Mouse (Mus musculus): ENCODE measurements around the gene Nt5dc1.

The Nt5dc1 gene

GRCm38 (mm10) chr10:34280591-34281175, 137.7 kb downstream of the Nt5dc1 start:
- TF ChIP-seq GATA4 (IDR thresholded peaks at IDR 0.05; ENCODE audit: insufficient replicate concordance, low read length): no peak

GRCm38 (mm10) chr10:34271681-34272080, 146.7 kb downstream of the Nt5dc1 start:
- no peak for TF ChIP-seq GATA4 (IDR thresholded peaks at IDR 0.05; ENCODE audit: insufficient replicate concordance, low read length)

GRCm38 (mm10) chr10:34267312-34268070, 150.9 kb downstream of the Nt5dc1 start:
- no peak for TF ChIP-seq GATA4 (IDR thresholded peaks at IDR 0.05; ENCODE audit: insufficient replicate concordance, low read length)

GRCm38 (mm10) chr10:34265106-34265505, 153.2 kb downstream of the Nt5dc1 start:
- TF ChIP-seq GATA4 (IDR thresholded peaks at IDR 0.05; ENCODE audit: insufficient replicate concordance, low read length): no peak

- no peak for TF ChIP-seq GATA4 (IDR thresholded peaks at IDR 0.05; ENCODE audit: insufficient replicate concordance, low read length)
These were observed 168.8 kb downstream of the Nt5dc1 start for GRCm38 (mm10) chr10:34249594-34249993.

GRCm38 (mm10) chr10:34247757-34248156, 170.6 kb downstream of the Nt5dc1 start:
- TF ChIP-seq GATA4 (IDR thresholded peaks at IDR 0.05; ENCODE audit: insufficient replicate concordance, low read length): no peak

GRCm38 (mm10) chr10:34246106-34246505, 172.2 kb downstream of the Nt5dc1 start:
- TF ChIP-seq GATA4 (IDR thresholded peaks at IDR 0.05; ENCODE audit: insufficient replicate concordance, low read length): no peak

- no peak for TF ChIP-seq GATA4 (IDR thresholded peaks at IDR 0.05; ENCODE audit: insufficient replicate concordance, low read length)
These were observed 173.6 kb downstream of the Nt5dc1 start for GRCm38 (mm10) chr10:34244745-34245144.

- TF ChIP-seq GATA4 (IDR thresholded peaks at IDR 0.05; ENCODE audit: insufficient replicate concordance, low read length): no peak
These were observed 179.8 kb downstream of the Nt5dc1 start for GRCm38 (mm10) chr10:34238536-34238935.

Data from liver, adult (tissue).